Mouse (Mus musculus): Measurements from ENCODE around the gene Coro6.

DNA sequence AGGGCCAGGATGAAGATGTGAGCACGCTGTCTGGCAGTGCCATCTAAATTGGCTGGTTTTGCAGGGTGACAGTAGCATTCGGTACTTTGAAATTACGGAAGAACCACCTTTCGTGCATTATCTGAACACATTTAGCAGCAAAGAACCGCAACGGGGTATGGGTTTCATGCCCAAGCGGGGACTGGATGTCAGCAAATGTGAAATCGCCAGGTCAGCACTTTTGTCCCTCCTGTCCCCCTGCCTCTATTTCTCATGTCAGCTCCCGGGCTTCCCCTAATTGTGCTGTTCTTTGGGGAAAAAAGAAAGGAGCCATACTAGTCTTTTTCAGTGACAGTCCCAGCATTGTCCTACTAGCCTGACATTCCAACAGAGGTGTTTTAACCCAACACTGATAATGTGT is 6.2 kb downstream of the Coro6 start:
- TF ChIP-seq CTCF (IDR thresholded peaks at IDR 0.05; ENCODE audit: extremely low read depth, insufficient read length, insufficient replicate concordance, low read depth, low read length) (no peak), POLR2A (IDR thresholded peaks at IDR 0.05; ENCODE audit: low read depth, low read length) (no peak)

Data from small intestine, adult 2 months (tissue).